Mouse (Mus musculus): ENCODE measurements at regions not wholly inside any gene's neighbourhood (a gene's known extent, or its start where the extent isn't known, plus 50 kb on each side); places are given as distances from the start of the nearest gene placed in this dataset.

GRCm38 (mm10) chr1:92772784-92773113, 58.7 kb upstream of the Gpc1 start:
- TF ChIP-seq CTCF (IDR thresholded peaks at IDR 0.05; ENCODE audit: extremely low read depth, insufficient read depth, low read length) = no peak
- TF ChIP-seq POLR2A (IDR thresholded peaks at IDR 0.05; ENCODE audit: extremely low read depth, insufficient read depth, low read length) = no peak
